Mouse (Mus musculus) G1E (cell line): ENCODE measurements around the gene R3hdm4.

ENCODE experiments used
- CTCF ChIP-seq: IDR thresholded peaks from 2 replicates; pipeline ENCODE4 v1.5.1; 2012; ENCODE audit warnings: low read depth, low read length, inconsistent platforms, mixed read lengths
- GATA1 ChIP-seq: IDR thresholded peaks from 2 replicates; pipeline ENCODE4 v1.6.1; 2012; ENCODE audit warnings: borderline replicate concordance, low read length, inconsistent platforms, mixed read lengths
- GATA2 ChIP-seq: IDR thresholded peaks from 2 replicates; pipeline ENCODE4 v1.6.1; 2012; ENCODE audit warnings: low read depth, low read length, inconsistent platforms, borderline replicate concordance

DNA sequence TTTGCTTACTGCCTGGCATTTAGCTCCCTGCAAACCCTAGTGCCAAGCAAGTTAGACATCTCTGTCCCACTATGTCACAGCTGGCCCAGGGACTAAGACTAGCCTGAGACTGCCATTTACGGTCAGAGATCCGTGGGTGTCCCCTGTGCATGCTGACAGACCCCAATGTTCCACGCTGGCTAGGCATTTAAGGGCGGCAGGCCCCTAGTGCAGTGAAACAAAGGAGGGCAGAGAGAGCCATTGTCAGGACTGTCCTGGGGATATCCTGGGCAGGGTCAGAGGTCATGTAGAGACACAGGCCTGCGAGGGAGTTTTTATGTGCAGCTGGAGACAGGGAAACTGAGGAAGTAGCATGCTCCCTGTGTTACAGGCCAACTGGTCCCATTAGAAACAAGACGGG is 12.9 kb upstream of the R3hdm4 start:
- TF ChIP-seq CTCF (no peak), GATA1 (no peak), GATA2 (no peak)
